Mouse (Mus musculus) ES-Bruce4 (cell line): Measurements from ENCODE around the gene Edil3. TPM values are rescaled to one million over a fixed set of nuclear protein-coding genes. Genes with fewer than 3 reads are reported as not detected.

Source experiments
- H3K27ac ChIP-seq: 2 replicates; pipeline ENCODE4 v1.5.1; 2012; ENCODE audit warnings: low read length, inconsistent platforms; ENCODE audit not compliant: insufficient read depth
- H3K27me3 ChIP-seq: 2 replicates; pipeline ENCODE4 v1.6.1; 2012; ENCODE audit warnings: mild to moderate bottlenecking, low read length, inconsistent platforms; ENCODE audit not compliant: control insufficient read depth, poor library complexity, insufficient read depth, severe bottlenecking
- H3K36me3 ChIP-seq: 2 replicates; pipeline ENCODE4 v1.6.1; 2012; ENCODE audit warnings: inconsistent platforms, mild to moderate bottlenecking, low read length, moderate library complexity; ENCODE audit not compliant: control insufficient read depth, poor library complexity, insufficient read depth, severe bottlenecking
- H3K4me1 ChIP-seq: one replicate; pipeline ENCODE4 v1.8.1; 2011; ENCODE audit warnings: low read length; ENCODE audit not compliant: control insufficient read depth, insufficient read depth
- H3K4me3 ChIP-seq: 2 replicates; pipeline ENCODE4 v1.5.1; 2011; ENCODE audit warnings: low read depth, mild to moderate bottlenecking, low read length
- H3K9ac ChIP-seq: 2 replicates; pipeline ENCODE4 v1.6.1; 2012; ENCODE audit warnings: low read depth, mild to moderate bottlenecking, inconsistent platforms; ENCODE audit not compliant: poor library complexity, severe bottlenecking
- H3K9me3 ChIP-seq: replicated peaks from 2 replicates; pipeline ENCODE4 v1.6.1; 2012; ENCODE audit warnings: mild to moderate bottlenecking, low read length, inconsistent platforms; ENCODE audit not compliant: control insufficient read depth, poor library complexity, insufficient read depth, severe bottlenecking
- CTCF ChIP-seq: IDR thresholded peaks from one replicate; pipeline ENCODE4 v1.8.1; 2011; ENCODE audit warnings: low read depth, low read length
- EP300 ChIP-seq: IDR thresholded peaks from 2 replicates; pipeline ENCODE4 v1.6.1; 2011; ENCODE audit warnings: low read depth, low read length; ENCODE audit not compliant: insufficient read depth
- POLR2A ChIP-seq: IDR thresholded peaks from one replicate; pipeline ENCODE4 v1.8.1; 2011; ENCODE audit warnings: low read length; ENCODE audit not compliant: insufficient read depth
- polyA plus RNA-seq: library from polyadenylated mRNA; stranded (reverse); fragments of >200 nt; gene quantifications from 2 replicates; pipeline ENCODE4 v1.2.4, GENCODE M21; 2011; ENCODE audit warnings: low read depth; ENCODE audit not compliant: missing spikeins, insufficient read depth, insufficient read length

The Edil3 gene
- polyA plus RNA-seq, 1 experiment: 1.0 TPM

DNA sequence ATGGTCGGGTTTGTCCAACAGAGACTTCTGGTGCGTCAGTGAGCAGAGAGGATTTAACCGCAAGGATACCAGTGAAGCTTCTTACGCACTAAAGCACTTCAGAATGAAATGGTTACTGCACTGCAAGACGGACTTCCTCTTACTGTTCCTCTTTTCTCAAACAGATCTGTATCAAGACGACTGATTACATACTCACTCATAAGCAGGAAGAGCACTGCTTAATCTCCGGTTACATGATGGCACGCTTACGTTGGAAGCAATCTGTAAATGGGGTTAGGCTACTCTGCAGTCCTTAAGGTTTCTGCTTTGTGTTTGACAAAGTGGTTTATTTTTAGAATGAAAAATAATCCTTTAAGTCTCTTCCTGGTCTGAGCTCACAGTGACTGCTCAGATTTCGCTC lies 7.1 kb downstream of the Edil3 start:
- H3K4me3 ChIP-seq: no peak overlapping the region
- no peaks in the 10 kb centered on the region for H3K9me3 ChIP-seq
- TF ChIP-seq POLR2A (no peak), CTCF (no peak), EP300 (no peak)
- no peaks in the 10 kb centered on the region for H3K4me1 ChIP-seq
- H3K27ac ChIP-seq: no peak overlapping the region
- no peaks in the 10 kb centered on the region for H3K36me3 ChIP-seq
- no peak overlapping the region for H3K9ac ChIP-seq
- H3K27me3 ChIP-seq: no peaks in the 10 kb centered on the region

DNA sequence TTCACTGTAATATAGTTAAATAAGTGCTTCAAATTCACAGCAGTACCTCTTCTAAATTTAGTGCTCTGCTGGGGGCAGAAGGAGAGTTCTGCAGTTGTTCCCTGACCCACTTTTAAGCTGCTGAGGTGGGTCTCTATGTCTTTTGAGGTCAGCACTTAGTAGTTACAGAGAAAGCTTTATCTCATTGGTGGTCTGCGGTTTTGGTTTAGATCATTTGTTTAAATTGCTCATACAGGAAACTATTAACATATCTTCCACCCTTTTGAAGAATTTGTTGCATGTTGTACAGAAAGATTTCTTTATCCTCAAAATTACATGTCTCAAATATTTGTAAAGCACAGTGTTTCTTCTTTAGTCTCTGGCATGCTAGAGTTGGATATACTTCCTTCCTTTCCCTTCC lies 12.5 kb downstream of the Edil3 start:
- no peak overlapping the region for H3K27ac ChIP-seq

DNA sequence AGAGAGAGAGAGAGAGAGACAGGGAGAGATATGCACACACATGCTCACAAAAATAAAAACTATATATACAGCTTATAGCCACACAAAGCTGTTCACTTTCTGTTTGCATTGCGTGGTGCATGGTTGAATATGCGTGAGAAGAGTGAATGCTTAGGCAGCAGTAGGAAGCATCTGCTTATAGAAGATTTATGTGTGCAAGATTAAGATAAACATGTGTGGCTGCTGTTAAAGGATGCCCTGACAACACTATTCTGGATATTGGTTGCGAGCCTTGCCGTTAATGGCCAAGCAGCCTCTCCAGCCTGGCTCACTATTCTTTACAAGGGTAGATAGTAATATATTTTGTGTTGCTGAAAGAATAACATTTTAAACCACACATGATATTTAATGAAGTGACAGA lies 28.5 kb downstream of the Edil3 start:
- Histone ChIP-seq H3K4me3 (no peak overlapping the region), H3K27ac (no peak overlapping the region), H3K36me3 (no peaks in the 10 kb centered on the region), H3K9me3 (no peaks in the 10 kb centered on the region), H3K4me1 (no peaks in the 10 kb centered on the region), H3K9ac (no peak overlapping the region), H3K27me3 (no peaks in the 10 kb centered on the region)
- TF ChIP-seq POLR2A (no peak), CTCF (no peak)

More for the DNA sequence above, 12.5 kb downstream of the Edil3 start:
- Histone ChIP-seq H3K4me3 (no peak overlapping the region), H3K9ac (no peak overlapping the region), H3K36me3 (no peaks in the 10 kb centered on the region), H3K4me1 (no peaks in the 10 kb centered on the region), H3K9me3 (0 out of 2 replicates have a peak, but pooled peaks cover 3% of the 10 kb centered on the region), H3K27me3 (no peaks in the 10 kb centered on the region)
- TF ChIP-seq EP300: no peak
- no peak for TF ChIP-seq CTCF
- TF ChIP-seq POLR2A: no peak

DNA sequence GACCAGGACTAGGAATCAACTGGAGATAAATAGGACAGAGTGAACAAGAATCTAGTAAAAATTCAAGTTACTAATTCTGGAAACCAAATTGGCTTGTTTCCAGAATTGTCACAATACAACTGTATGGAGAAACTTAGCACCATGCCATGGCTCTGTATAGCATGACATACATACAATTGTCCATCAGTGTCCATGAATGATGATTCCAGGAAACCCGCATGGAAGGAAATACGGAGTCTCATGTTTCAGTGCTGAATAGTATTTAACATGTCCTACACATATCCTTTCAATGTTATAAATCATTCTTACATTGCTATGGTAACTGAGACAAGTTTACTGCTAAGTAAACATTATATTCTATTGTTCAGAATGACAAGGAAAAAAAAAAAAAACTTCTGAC lies 58.7 kb downstream of the Edil3 start:
- no peaks in the 10 kb centered on the region for H3K4me1 ChIP-seq
- H3K9ac ChIP-seq: no peak overlapping the region
- H3K36me3 ChIP-seq: no peaks in the 10 kb centered on the region
- no peaks in the 10 kb centered on the region for H3K27me3 ChIP-seq
- H3K27ac ChIP-seq: no peak overlapping the region
- no peaks in the 10 kb centered on the region for H3K9me3 ChIP-seq
- no peak overlapping the region for H3K4me3 ChIP-seq
- TF ChIP-seq EP300 (no peak), POLR2A (no peak), CTCF (no peak)

DNA sequence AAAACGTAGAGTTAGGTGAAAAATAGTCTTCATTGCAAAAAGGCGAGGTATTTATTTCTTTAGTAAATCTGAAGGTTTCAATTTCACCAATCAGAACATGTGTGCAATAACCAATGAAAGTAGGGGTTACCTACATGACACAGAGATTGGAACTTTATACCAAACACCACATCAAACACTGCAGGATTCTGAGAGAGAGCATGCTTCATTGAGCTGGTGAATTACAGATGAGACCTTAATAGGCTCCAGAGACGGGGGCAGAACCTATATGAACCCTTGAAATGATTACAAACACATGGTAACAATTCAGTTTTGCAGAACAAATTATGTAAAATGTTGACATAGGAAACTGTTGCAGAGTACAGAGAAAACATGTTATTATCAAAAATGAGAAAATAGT lies 69.5 kb downstream of the Edil3 start:
- H3K9me3 ChIP-seq: no peaks in the 10 kb centered on the region
- no peak overlapping the region for H3K27ac ChIP-seq
- H3K9ac ChIP-seq: no peak overlapping the region
- H3K4me1 ChIP-seq: no peaks in the 10 kb centered on the region
- no peak overlapping the region for H3K4me3 ChIP-seq
- no peaks in the 10 kb centered on the region for H3K36me3 ChIP-seq
- no peaks in the 10 kb centered on the region for H3K27me3 ChIP-seq
- no peak for TF ChIP-seq EP300
- no peak for TF ChIP-seq CTCF
- TF ChIP-seq POLR2A: no peak

DNA sequence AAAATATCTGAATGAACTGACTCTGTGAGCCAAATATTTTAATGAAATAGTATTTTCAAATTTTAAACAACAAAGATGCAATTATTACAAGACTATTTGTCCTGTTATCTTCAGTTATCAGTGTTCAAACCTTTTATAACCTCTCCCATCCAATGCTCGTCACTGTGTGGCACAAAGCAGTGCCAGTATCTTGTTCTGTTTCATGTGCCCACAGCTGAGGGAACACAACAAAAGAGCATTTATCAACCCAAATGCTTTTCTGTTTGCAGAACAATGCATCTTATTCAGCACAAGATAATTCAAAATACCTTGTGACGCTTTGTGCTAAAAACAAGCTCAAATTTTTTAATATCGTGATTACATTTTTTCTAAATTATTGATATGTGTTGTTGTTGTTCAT lies 78.8 kb downstream of the Edil3 start:
- Histone ChIP-seq H3K36me3 (no peaks in the 10 kb centered on the region), H3K27me3 (no peaks in the 10 kb centered on the region), H3K9me3 (no peaks in the 10 kb centered on the region)

More for the DNA sequence above, 78.8 kb downstream of the Edil3 start:
- no peak overlapping the region for H3K9ac ChIP-seq
- TF ChIP-seq CTCF (no peak), EP300 (no peak), POLR2A (no peak)
- H3K27ac ChIP-seq: no peak overlapping the region
- H3K4me3 ChIP-seq: no peak overlapping the region
- no peaks in the 10 kb centered on the region for H3K4me1 ChIP-seq
